Mouse (Mus musculus): ENCODE measurements around the gene Enah.

Gene Enah

GRCm38 (mm10) chr1:182019926-182020801, at the start of gene Enah:
Gene Enah (minus strand): TSS chr1:182019990.
- peaks cover 54% of the 10 kb centered on the region for H3K4me1 ChIP-seq (replicated peaks; ENCODE audit: low read depth, low read length)
- TF ChIP-seq POU5F1 (IDR thresholded peaks at IDR 0.05; ENCODE audit: borderline replicate concordance, low read length) (no peak), CTCF (conservative IDR thresholded peaks at IDR 0.05; ENCODE audit: low read length) (no peak), NANOG (IDR thresholded peaks at IDR 0.05; ENCODE audit: borderline replicate concordance, low read length) (no peak)
- peak within 1 kb of the TSS; percentile 91 for H3K4me3 ChIP-seq (replicated peaks; ENCODE audit: low read length)
- peaks cover 32% of the 10 kb centered on the region for H3K36me3 ChIP-seq (ENCODE audit: insufficient read depth, low read length)
- H3K9me3 ChIP-seq (ENCODE audit: low read length), result peaks cover 10% of the 10 kb centered on the region
- no peaks in the 10 kb centered on the region for H3K27me3 ChIP-seq (ENCODE audit: insufficient read depth, low read length)

GRCm38 (mm10) chr1:182068136-182068535, 48.3 kb upstream of the Enah start:
- Histone ChIP-seq H3K36me3 (ENCODE audit: insufficient read depth, low read length) (no peaks in the 10 kb centered on the region), H3K4me3 (replicated peaks; ENCODE audit: low read length) (no peak overlapping the region), H3K9me3 (ENCODE audit: low read length) (no peaks in the 10 kb centered on the region), H3K27me3 (ENCODE audit: insufficient read depth, low read length) (0 out of 2 replicates have a peak, but pooled peaks cover 6% of the 10 kb centered on the region), H3K4me1 (replicated peaks; ENCODE audit: low read depth, low read length) (peaks cover 85% of the 10 kb centered on the region)
- TF ChIP-seq CTCF (conservative IDR thresholded peaks at IDR 0.05; ENCODE audit: low read length) (no peak), POU5F1 (IDR thresholded peaks at IDR 0.05; ENCODE audit: borderline replicate concordance, low read length) (no peak), NANOG (IDR thresholded peaks at IDR 0.05; ENCODE audit: borderline replicate concordance, low read length) (no peak)

- H3K9me3 ChIP-seq (ENCODE audit: low read length), result no peaks in the 10 kb centered on the region
- no peaks in the 10 kb centered on the region for H3K36me3 ChIP-seq (ENCODE audit: insufficient read depth, low read length)
- TF ChIP-seq CTCF (conservative IDR thresholded peaks at IDR 0.05; ENCODE audit: low read length), result no peak
- no peak for TF ChIP-seq NANOG (IDR thresholded peaks at IDR 0.05; ENCODE audit: borderline replicate concordance, low read length)
- no peak for TF ChIP-seq POU5F1 (IDR thresholded peaks at IDR 0.05; ENCODE audit: borderline replicate concordance, low read length)
- no peak overlapping the region for H3K4me3 ChIP-seq (replicated peaks; ENCODE audit: low read length)
- H3K4me1 ChIP-seq (replicated peaks; ENCODE audit: low read depth, low read length), result peaks cover 88% of the 10 kb centered on the region
- H3K27me3 ChIP-seq (ENCODE audit: insufficient read depth, low read length), result 0 out of 2 replicates have a peak, but pooled peaks cover 6% of the 10 kb centered on the region
Measured at GRCm38 (mm10) chr1:182066527-182067465, 47.0 kb upstream of the Enah start.

GRCm38 (mm10) chr1:182063716-182064115, 43.9 kb upstream of the Enah start:
- no peaks in the 10 kb centered on the region for H3K9me3 ChIP-seq (ENCODE audit: low read length)
- H3K36me3 ChIP-seq (ENCODE audit: insufficient read depth, low read length), result no peaks in the 10 kb centered on the region
- TF ChIP-seq POU5F1 (IDR thresholded peaks at IDR 0.05; ENCODE audit: borderline replicate concordance, low read length) (no peak), CTCF (conservative IDR thresholded peaks at IDR 0.05; ENCODE audit: low read length) (no peak), NANOG (IDR thresholded peaks at IDR 0.05; ENCODE audit: borderline replicate concordance, low read length) (no peak; the same call in 1 of the 2 replicates)
- H3K27me3 ChIP-seq (ENCODE audit: insufficient read depth, low read length), result 0 out of 2 replicates have a peak, but pooled peaks cover 6% of the 10 kb centered on the region
- H3K4me1 ChIP-seq (replicated peaks; ENCODE audit: low read depth, low read length), result peaks cover 96% of the 10 kb centered on the region
- peak overlapping the region; percentile 58 for H3K4me3 ChIP-seq (replicated peaks; ENCODE audit: low read length)

- H3K4me1 ChIP-seq (replicated peaks; ENCODE audit: low read depth, low read length), result peaks cover 96% of the 10 kb centered on the region
- H3K9me3 ChIP-seq (ENCODE audit: low read length), result no peaks in the 10 kb centered on the region
- no peak overlapping the region for H3K4me3 ChIP-seq (replicated peaks; ENCODE audit: low read length)
- 0 out of 2 replicates have a peak, but pooled peaks cover 6% of the 10 kb centered on the region for H3K27me3 ChIP-seq (ENCODE audit: insufficient read depth, low read length)
- H3K36me3 ChIP-seq (ENCODE audit: insufficient read depth, low read length), result no peaks in the 10 kb centered on the region
- no peak for TF ChIP-seq POU5F1 (IDR thresholded peaks at IDR 0.05; ENCODE audit: borderline replicate concordance, low read length)
Measured at GRCm38 (mm10) chr1:182062801-182063200, 43.0 kb upstream of the Enah start.

GRCm38 (mm10) chr1:182061203-182061602, 41.4 kb upstream of the Enah start:
- Histone ChIP-seq H3K27me3 (ENCODE audit: insufficient read depth, low read length) (0 out of 2 replicates have a peak, but pooled peaks cover 6% of the 10 kb centered on the region), H3K9me3 (ENCODE audit: low read length) (no peaks in the 10 kb centered on the region), H3K4me1 (replicated peaks; ENCODE audit: low read depth, low read length) (peaks cover 95% of the 10 kb centered on the region), H3K4me3 (replicated peaks; ENCODE audit: low read length) (no peak overlapping the region), H3K36me3 (ENCODE audit: insufficient read depth, low read length) (no peaks in the 10 kb centered on the region)
- TF ChIP-seq CTCF (conservative IDR thresholded peaks at IDR 0.05; ENCODE audit: low read length) (no peak), POU5F1 (IDR thresholded peaks at IDR 0.05; ENCODE audit: borderline replicate concordance, low read length) (no peak), NANOG (IDR thresholded peaks at IDR 0.05; ENCODE audit: borderline replicate concordance, low read length) (no peak)

GRCm38 (mm10) chr1:182059806-182060205, 40.0 kb upstream of the Enah start:
- TF ChIP-seq CTCF (conservative IDR thresholded peaks at IDR 0.05; ENCODE audit: low read length), result no peak
- TF ChIP-seq NANOG (IDR thresholded peaks at IDR 0.05; ENCODE audit: borderline replicate concordance, low read length), result no peak
- TF ChIP-seq POU5F1 (IDR thresholded peaks at IDR 0.05; ENCODE audit: borderline replicate concordance, low read length), result no peak
- Histone ChIP-seq H3K36me3 (ENCODE audit: insufficient read depth, low read length) (no peaks in the 10 kb centered on the region), H3K4me3 (replicated peaks; ENCODE audit: low read length) (no peak overlapping the region), H3K4me1 (replicated peaks; ENCODE audit: low read depth, low read length) (peaks cover 96% of the 10 kb centered on the region), H3K27me3 (ENCODE audit: insufficient read depth, low read length) (no peaks in the 10 kb centered on the region), H3K9me3 (ENCODE audit: low read length) (no peaks in the 10 kb centered on the region)

GRCm38 (mm10) chr1:182057998-182058397, 38.2 kb upstream of the Enah start:
- TF ChIP-seq CTCF (conservative IDR thresholded peaks at IDR 0.05; ENCODE audit: low read length) (no peak), NANOG (IDR thresholded peaks at IDR 0.05; ENCODE audit: borderline replicate concordance, low read length) (no peak), POU5F1 (IDR thresholded peaks at IDR 0.05; ENCODE audit: borderline replicate concordance, low read length) (no peak)
- Histone ChIP-seq H3K36me3 (ENCODE audit: insufficient read depth, low read length) (no peaks in the 10 kb centered on the region), H3K27me3 (ENCODE audit: insufficient read depth, low read length) (no peaks in the 10 kb centered on the region), H3K4me3 (replicated peaks; ENCODE audit: low read length) (no peak overlapping the region), H3K9me3 (ENCODE audit: low read length) (no peaks in the 10 kb centered on the region), H3K4me1 (replicated peaks; ENCODE audit: low read depth, low read length) (peaks cover 96% of the 10 kb centered on the region)
